Mouse (Mus musculus): Measurements from ENCODE around the gene Rec114.

Gene Rec114

DNA sequence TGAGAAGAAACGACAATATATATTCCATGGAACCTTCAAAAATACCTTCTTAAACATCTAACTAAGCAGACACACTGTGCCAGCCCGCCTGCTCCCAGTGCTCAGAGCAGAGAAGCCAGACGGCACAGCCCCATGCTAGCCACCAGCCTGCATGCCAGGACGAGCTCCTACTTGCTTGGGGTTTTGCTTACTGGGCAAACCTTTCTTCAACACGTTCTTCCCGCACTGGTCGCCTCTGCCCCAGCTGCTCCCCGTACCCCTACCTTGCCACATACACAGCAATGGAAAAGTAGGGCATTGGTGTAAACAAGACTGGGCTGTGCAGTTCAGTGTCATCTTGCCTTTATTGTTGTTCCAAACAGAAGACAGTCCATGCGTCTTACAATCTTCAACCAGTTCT, 78.3 kb downstream of the Rec114 start:
- DNase-seq (ENCODE audit: low read depth, low spot score), result no peak

DNA sequence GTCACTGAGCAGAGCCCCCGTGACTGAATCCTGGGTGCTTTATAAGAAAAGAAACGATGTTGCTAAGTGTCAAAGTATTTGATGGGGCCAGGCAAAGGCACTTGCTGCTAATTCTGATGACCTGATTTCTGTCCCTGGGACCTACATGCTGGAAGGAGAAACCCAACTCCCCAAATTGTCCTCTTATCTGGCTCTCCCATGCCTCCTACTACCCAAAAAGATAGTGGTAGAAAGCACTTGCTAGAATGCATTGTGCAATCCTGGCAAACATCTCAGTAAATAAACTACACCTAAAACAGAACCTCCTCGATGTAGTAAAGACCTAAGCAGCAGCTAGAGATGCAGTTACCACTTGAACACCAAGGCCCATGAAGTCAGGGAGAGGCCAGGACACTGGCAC, 81.0 kb downstream of the Rec114 start:
- DNase-seq (ENCODE audit: low read depth, low spot score), result no peak

DNA sequence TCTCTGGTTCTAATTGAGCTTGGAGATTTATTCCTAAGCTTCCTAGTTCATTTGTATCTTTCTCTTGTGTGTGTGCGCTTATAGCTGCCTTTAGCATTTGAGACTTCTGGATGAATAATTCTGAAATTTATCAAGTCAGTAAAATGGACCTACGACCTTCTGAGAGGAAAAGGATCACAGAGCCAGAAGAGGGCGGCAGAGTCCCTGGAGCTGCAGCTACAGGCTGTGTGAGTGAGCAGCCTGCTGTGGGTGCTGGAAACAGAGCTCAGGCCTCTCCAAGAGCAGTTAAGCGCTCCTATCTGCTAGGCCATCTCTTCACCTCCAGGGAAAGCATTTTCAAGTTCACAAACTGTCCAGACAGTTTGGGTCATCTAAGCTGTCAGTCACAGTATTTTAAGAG, 81.8 kb downstream of the Rec114 start:
- DNase-seq (ENCODE audit: low read depth, low spot score), result peak; percentile 46

DNA sequence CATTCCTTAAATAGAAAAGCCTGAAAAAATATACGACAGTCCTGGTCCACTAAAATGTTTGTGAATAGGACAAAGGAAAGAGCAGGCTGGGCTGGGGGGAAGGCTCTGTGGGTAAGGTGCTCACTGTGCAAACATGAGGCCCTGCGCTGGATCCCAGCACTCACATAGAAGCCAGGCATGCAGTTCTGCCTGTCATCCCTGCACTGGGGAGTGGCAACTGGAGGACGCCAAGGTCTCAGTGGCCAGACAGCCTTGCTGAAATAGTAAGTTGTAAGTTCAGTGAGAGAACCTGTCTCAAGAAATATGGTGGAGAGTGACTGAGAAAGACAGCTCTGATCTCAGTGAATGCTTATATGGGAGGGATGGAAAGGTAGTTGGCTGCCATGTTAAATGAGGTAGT, 83.1 kb downstream of the Rec114 start:
- DNase-seq (ENCODE audit: low read depth, low spot score), result no peak

DNA sequence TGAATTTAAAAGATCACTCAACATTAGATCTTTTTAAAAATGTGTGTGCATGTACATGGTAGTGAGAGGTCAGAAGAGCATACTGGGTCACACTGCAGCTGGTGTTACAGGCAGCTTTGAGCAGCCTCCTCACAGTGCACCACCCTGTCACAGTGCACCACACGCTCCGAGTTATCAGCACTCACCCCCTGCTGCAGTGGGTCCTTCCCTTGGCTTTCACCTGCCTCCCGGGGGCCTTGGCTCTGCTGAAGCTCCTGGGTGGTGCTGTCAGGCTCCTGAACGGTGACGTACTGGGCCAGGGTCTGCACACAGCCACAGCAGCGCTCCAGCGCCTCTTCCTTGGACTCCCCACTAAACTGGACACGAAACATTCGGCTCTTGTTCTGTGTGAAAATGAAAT, 83.8 kb downstream of the Rec114 start:
- no peak for DNase-seq (ENCODE audit: low read depth, low spot score)

DNA sequence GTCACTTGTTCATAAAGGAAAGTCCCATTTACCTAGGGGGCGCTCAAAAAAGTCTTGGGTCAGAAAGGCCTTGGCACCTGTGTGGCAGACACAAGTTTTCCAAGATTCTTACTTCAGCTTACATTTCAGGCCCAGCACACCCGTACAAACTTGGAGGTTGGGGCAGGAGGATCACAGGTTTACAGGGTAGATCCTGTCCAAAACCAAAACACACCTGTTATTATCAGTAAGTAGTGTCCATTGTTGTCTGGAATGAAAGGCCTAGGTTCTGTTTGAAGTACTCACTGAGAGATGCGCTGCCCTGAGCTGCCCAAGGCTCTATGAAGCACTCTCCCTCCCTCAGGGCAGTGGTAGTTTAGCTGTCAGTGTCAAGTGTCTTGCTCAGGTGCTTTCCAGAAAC, 84.4 kb downstream of the Rec114 start:
- DNase-seq (ENCODE audit: low read depth, low spot score), result no peak

DNA sequence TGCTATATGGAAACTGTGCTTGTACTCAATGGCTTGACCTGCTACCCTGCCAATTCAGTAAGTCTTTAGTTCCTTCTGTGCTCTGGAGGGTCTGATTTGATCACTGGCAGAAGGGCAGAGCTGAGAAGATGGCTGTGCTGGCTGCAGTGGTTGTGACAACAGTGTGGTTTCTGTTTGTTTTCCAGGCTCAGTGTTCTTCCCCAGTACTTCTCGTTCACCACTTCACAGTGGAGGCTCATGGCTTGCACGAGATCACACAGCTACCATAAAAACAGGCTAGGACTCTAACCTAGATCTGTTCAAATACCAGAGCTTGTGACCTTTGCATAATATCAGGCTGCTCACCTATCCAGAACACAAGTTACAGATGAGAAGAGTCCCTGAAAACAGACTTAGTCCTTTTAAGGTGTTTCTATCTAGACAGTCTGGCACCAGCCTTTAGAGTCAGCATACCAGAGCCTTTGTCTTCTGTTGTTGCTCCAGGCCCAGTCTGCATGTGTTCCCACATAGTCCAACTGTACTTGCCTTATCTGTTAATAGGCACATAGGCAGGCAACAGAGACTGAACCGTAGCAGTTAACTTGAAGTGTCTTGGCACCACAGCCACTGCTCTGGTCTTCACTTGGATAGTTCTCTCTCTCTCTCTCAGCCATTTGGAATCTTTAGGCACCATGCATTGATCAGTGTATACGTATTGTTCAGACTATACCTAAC, 85.0 kb downstream of the Rec114 start:
- DNase-seq (ENCODE audit: low read depth, low spot score), result no peak

DNA sequence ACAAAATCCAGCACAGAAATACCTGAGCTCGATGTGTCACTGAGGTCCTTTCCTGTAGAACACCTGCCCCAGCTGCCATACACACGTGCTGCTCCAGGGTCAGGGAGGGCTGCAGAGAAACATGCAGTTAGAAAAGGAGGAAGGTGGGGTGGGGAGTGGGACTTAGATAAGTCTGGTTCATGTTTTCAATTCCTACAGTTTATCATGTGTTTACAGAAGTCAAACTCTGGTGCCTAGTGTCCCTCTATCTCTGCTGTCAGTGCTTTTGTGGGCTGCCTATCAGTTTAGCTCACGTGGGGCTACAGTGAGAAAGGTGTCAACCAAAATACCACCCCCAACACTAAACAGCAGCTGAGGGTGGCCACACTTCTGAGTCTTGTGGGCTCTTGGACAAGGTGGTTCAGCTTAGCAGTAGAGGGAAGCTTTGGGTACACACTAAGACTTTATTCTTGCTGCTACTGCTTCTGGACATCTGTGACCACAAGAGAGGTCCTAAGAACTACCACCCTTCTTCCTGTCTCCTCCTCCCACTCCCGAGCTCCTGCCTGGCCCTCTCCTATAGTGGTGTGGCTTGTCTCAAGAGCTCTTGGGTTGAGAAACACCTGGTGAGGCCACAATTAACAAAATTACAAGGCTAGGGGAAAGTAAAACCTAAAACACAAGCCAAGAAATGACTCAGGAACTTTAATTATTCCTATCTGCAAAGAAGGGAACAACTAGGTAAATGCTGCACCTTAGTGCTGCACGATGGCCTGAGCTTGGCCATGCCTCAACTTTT, 85.8 kb downstream of the Rec114 start:
- DNase-seq (ENCODE audit: low read depth, low spot score), result no peak

DNA sequence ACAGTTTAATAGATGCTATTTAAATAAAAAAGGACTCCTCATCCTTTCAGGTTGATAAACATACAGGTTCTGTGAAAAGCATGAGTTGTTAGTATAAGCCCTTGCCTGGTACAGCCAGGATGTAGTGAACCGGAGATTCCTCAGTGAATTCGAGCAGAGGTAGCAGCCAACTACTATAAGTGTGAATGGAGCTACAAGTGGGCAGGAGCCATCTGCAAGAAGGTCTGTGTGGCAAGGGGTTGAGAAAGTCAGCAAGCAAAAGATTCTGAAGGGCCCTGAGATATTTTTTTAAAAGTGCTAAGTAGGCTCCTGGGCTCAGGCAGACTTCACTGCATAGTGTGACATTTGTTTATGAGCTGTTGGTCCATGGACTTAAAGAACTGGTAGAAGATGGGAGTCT, 86.9 kb downstream of the Rec114 start:
- no peak for DNase-seq (ENCODE audit: low read depth, low spot score)

DNA sequence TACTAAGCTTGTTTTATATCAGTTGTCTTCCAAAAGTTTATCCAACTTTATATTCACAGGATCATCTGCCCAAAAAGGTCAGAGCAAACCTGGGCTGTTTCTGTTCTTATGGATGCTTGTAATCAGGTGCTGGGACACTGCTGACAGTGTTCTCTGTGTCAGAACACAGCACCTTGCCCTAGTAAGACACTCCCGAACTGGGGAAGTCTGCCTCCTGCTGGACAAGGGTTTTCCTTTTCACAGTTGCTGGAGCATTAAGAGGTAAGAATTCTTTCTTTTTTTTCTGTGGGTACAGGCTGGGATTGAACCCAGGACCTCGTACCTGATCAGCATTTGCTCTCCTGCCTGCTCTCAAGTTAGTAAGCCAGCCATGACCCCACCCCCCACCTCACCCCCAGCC, 87.4 kb downstream of the Rec114 start:
- DNase-seq (ENCODE audit: low read depth, low spot score), result peak; percentile 50

DNA sequence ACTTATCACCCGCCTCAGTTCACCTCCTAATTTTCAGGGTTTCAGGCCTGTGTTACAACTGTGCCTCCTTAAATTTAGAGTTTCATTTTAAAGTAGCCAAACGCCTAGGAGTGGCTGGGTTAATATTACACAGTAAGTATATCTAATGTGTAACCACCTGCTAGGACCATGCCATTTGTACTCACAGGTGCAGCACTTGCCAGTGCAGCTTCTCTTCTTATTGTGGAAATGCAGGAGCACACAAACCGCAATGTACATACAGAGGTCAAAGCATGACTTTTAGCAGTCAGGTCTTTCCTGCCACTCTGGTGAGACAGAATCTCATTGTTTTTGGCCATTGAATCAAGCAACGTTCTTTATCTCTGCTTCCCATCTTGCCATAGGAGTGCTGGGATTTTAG, 89.3 kb downstream of the Rec114 start:
- DNase-seq (ENCODE audit: low read depth, low spot score), result no peak

DNA sequence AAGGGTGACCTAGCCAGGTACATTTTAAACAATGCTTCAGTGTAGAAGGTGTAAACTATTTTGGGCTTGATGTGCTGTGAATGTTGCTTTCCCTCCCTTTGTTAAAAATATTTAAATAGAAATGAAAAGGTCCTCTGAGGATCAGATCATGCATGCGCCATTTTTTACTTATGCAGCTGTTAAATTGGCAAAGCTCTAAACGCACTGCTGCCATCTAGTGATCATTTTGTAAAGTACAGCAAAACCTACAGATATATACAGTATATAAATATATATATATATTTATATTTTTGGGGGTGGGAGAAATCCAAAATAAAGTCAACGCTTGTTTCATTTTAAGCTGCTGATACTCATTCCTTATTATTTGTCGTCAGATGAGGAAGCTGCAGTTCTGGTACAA, 91.8 kb downstream of the Rec114 start:
- peak; percentile 47 for DNase-seq (ENCODE audit: low read depth, low spot score)

DNA sequence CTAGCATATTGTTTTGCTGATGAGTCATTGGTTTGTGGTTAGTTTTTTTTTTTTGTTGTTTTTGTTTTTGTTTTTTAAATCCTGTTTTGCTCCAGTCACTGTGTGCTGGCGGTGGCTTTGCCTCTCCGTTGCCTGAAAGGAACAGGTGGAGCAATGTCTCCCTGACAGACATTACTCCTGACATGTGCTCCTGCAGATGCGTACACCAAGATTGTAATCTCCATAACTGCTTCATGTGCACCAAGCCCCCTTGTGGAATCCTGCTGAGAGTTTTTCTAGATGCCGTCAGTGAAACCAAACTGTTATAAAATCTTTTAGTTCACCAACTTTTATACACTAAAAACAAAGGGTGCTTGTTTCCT, 94.5 kb downstream of the Rec114 start:
- DNase-seq (ENCODE audit: low read depth, low spot score), result no peak

DNA sequence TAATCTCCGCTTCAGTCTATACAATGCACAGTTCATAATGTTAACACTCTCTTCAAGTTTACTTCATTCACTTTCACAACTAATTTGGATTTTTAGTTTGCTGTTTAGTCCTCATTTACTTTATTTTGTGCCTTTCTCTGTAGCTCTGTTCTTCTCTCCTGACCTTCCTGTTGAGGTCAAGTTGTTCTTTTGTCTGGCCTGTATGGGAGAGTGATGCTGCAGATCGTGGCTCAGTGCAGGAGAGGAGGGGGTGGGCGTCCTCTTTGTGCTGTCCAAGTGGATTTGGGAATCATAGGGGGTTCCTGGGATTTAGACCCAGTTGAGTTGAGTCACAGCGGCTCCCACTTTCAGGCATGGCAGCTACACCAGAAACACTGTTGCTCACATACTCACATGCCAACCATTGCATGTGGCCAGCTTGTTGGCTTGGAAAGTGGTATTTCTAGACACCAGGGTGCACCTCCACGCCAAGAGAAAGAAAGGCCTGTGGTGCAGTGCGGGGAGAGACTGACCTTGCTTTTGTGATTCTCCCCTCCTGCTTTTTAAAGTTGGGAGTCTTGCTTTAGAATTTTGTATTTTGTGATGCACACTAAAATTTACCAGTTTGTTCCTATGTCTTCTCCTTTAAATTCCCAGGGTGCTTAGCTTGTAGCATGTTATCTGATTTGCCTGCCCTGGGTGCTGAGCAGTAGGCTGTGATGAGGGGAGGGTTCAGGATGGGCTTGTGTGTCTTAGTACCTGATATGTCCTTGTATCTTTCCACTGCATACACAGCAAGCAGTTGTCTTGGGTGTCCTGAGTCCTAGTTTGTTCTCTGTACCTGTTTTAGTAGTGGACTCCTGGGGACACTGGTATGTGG, 95.1 kb downstream of the Rec114 start:
- DNase-seq (ENCODE audit: low read depth, low spot score), result peak; percentile 46

DNA sequence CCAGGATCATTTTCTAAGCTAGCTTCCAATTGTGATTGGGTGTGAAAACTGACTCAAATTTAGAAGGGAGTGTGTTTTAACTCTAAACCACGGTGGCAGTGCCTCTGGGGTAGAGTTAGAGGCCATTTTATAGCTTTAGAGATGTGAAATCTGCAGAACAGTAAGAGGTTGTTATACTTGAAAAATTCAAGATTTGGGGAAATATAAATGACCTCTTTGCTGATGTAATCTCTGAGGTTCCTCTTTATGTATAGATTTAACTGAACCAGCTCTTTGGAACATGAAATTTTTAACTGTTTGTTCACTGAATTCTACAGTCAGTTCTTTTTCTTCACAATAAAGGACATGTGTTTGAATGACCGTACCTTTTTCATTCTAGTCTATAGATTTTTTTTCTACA, 113.3 kb downstream of the Rec114 start:
- DNase-seq (ENCODE audit: low read depth, low spot score), result no peak

DNA sequence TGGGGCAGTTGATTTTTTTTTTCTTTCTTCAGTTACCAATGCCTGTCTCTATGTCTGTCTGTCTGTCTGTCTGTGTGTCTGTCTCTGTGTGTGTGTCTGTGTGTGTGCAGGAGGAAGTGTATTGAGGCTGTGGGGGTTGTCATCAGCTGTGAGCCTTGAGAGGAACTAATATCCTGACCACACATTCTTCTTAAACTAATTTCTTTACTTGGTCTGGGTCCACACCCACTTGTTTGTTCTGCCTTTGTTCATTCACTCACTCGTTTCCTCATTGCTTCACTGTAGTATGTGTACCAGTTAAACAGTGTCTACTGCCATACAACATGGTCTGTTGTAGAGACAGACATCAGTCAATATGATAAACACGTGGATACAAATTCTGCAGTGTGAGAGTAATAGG, 116.6 kb downstream of the Rec114 start:
- DNase-seq (ENCODE audit: low read depth, low spot score), result no peak

DNA sequence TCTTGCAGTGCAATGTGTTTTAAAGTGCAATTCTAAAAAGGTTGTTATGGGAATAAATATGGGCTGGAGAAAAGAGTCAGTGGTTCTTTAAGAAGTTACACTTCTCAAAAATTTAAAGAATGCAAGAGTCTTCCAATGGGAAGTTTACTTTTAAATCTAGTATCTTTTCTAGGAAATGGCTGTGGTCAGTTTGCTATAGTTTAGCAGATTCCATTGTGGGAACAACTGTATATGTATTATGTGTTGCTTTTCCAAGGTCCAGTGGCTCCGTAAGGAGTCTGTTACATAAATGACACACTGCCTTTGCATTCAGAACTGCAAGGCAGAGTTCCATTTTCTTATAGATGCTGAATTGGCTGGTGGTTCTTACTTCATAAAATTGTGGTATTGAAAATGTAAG, 120.8 kb downstream of the Rec114 start:
- DNase-seq (ENCODE audit: low read depth, low spot score), result no peak

DNA sequence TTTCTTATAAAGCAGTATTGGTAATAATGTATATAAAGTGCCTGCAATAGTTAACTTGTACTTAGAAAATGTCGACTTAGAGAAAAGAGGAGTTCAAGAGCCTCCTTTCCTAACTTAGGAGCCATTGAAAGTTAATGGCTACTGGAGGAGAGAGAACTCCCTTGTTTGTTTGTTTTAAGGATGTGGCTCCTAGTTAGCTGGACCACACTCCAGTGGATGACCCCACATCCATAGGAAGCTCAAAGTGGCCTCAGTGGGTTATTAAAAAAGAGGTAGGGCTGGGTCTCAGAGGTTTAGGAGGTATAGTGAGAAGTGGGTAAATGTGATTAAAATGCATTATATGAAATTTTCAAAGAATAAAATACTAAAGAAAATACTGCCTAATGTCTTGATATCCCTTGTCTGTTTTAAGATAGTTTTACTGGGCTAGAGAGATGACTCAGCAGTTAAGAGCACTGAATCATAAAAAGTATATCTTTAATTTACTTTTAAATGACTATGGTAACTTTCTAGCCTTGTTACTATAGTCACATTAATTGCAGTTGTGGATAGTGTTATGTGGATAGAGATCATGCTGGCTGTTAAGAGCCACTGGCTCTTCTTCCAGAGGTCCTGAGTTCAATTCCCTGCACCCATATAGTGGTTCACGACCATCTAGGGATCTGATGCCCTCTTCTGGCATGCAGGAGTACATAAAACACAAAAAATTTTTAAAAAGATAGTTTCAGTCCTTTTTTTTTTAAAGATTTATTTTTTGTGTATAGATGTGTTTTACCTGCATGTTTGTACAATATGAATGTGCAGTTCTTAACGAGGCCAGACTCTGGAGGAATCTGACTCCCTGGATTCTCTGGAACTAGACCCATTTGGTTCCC, 128.5 kb downstream of the Rec114 start:
- DNase-seq (ENCODE audit: low read depth, low spot score), result no peak

DNA sequence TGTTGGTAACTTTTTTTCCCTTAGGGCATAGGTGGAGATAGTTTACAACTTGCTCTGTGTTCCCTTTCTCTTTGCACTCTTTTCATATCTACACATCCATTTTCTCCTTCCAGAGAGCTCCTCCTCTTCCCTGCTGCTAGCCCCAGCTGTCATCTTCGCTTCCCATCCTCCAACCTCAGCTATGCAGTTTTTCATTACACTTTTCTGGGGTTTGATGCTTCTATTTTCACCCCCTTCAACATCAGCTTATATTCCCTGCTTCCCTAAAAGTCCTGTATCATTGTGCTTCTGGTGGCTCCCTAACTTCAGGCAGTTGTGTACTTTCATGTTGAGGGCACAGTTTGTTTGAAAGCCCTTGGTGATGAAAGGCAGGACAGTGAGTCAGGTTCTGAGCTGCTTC, 130.0 kb downstream of the Rec114 start:
- DNase-seq (ENCODE audit: low read depth, low spot score), result no peak
